Mouse (Mus musculus) midbrain, embryonic 13.5 days (tissue): ENCODE data around the gene Cnnm2. TPM values are rescaled to one million over a fixed set of nuclear protein-coding genes. Genes with fewer than 3 reads are reported as not detected.
"Not testable (repeated sequence)": the region's sequence is repeated elsewhere in the genome, so short reads cannot be mapped to it uniquely, and the experiment has no call there.

ENCODE experiments used
- ATAC-seq: fragments of 200-750 bp; cut with Nextera tagmentation; 2 replicates; pipeline ENCODE4 v1.8.0; 2017; ENCODE audit warnings: mild to moderate bottlenecking, moderate TSS enrichment, moderate library complexity
- H3K27ac ChIP-seq: fragments of 300-500 bp; sonication (generic); 2 replicates; pipeline ENCODE4 v1.5.1; 2015; ENCODE audit warnings: inconsistent platforms, mild to moderate bottlenecking, moderate library complexity
- H3K27me3 ChIP-seq: fragments of 300-500 bp; sonication (generic); 2 replicates; pipeline ENCODE4 v1.6.1; 2015; ENCODE audit warnings: mild to moderate bottlenecking, inconsistent platforms
- H3K36me3 ChIP-seq: fragments of 300-500 bp; sonication (generic); 2 replicates; pipeline ENCODE4 v1.6.1; 2015; ENCODE audit warnings: mild to moderate bottlenecking, inconsistent platforms
- H3K4me1 ChIP-seq: fragments of 300-500 bp; sonication (generic); replicated peaks from 2 replicates; pipeline ENCODE4 v1.6.1; 2015; ENCODE audit warnings: inconsistent platforms
- H3K4me2 ChIP-seq: fragments of 300-500 bp; sonication (generic); replicated peaks from 2 replicates; pipeline ENCODE4 v1.6.1; 2015; ENCODE audit warnings: moderate library complexity, mild to moderate bottlenecking, inconsistent platforms
- H3K4me3 ChIP-seq: fragments of 300-500 bp; sonication (generic); replicated peaks from 2 replicates; pipeline ENCODE4 v1.5.1; 2015; ENCODE audit warnings: mild to moderate bottlenecking, inconsistent platforms
- H3K9ac ChIP-seq: fragments of 300-500 bp; sonication (generic); replicated peaks from 2 replicates; pipeline ENCODE4 v1.6.1; 2015; ENCODE audit warnings: mild to moderate bottlenecking, inconsistent platforms
- H3K9me3 ChIP-seq: fragments of 300-500 bp; sonication (generic); 2 replicates; pipeline ENCODE4 v1.6.1; 2016; ENCODE audit warnings: mild to moderate bottlenecking, inconsistent platforms
- whole genome bisulfite sequencing: fragments of 180-500 bp; shearing (Covaris S2); methylation state at CpG from one replicate; pipeline ENCODE4 v1.1.7; 2015; 5-methylcytosine and 5-hydroxymethylcytosine counted together
- polyA plus RNA-seq: library from polyadenylated mRNA; unstranded; fragments of >200 nt; fragmentation: Nextera tagmentation; extraction: Ambion mirVana; gene quantifications from 2 replicates; pipeline ENCODE4 v1.2.1, GENCODE M21; 2015

Gene Cnnm2
- polyA plus RNA-seq, 1 experiment from 2014 or later, result 7.5 TPM

DNA sequence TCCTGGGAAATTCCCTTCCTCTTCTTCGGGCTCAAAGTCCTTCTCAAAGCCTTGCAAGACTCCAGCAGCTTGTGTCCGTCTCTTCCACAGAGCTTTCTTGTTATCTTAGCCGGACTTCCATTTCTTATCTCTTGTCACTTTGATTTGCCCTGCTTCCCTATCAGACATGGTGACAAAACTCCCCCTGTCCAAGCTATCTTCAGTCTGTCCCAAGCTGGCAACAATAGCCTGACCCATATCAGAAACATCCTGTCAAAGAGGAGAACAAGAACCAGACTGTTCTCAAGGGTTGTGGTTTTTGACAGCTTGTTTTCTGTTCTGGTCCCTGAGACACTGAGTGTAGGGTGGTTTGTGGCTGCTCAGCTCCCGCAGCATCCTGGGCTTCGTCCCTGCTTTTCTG lies 26.2 kb upstream of the Cnnm2 start:
- H3K9ac ChIP-seq, result no peak overlapping the region
- H3K27ac ChIP-seq, result no peak overlapping the region
- no peak overlapping the region for H3K4me3 ChIP-seq
- H3K4me2 ChIP-seq, result no peak overlapping the region
- ATAC-seq, result no peak
- no peaks in the 10 kb centered on the region for H3K27me3 ChIP-seq
- H3K9me3 ChIP-seq, result no peaks in the 10 kb centered on the region
- WGBS, result 73% methylated on average over 5 of the region's 5 CpGs
- no peaks in the 10 kb centered on the region for H3K36me3 ChIP-seq
- no peaks in the 10 kb centered on the region for H3K4me1 ChIP-seq

DNA sequence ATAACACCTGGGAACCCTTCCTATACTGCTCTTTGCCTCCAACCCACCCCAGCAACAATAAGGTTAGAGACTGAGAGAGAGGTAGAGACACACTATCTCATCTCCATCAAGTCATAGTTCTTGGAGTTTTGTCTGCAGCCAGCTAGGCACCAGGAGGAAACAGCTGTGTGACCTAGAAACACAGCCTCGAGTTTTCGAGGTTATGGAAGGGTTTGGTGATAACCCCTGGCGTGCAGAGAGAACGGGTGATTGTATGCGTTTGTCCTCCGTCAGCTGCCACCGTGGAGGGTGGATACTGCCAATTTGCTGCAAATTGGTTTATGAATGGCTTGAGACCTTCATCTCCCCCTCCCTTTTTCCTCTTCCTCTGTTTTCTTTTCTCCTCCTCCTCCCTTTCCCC lies 24.3 kb upstream of the Cnnm2 start:
- Histone ChIP-seq H3K4me2 (no peak overlapping the region), H3K27me3 (no peaks in the 10 kb centered on the region), H3K4me3 (no peak overlapping the region), H3K36me3 (no peaks in the 10 kb centered on the region), H3K9ac (no peak overlapping the region), H3K4me1 (no peaks in the 10 kb centered on the region), H3K9me3 (no peaks in the 10 kb centered on the region), H3K27ac (no peak overlapping the region)
- 87% methylated on average over 7 of the region's 7 CpGs for WGBS
- no peak for ATAC-seq

DNA sequence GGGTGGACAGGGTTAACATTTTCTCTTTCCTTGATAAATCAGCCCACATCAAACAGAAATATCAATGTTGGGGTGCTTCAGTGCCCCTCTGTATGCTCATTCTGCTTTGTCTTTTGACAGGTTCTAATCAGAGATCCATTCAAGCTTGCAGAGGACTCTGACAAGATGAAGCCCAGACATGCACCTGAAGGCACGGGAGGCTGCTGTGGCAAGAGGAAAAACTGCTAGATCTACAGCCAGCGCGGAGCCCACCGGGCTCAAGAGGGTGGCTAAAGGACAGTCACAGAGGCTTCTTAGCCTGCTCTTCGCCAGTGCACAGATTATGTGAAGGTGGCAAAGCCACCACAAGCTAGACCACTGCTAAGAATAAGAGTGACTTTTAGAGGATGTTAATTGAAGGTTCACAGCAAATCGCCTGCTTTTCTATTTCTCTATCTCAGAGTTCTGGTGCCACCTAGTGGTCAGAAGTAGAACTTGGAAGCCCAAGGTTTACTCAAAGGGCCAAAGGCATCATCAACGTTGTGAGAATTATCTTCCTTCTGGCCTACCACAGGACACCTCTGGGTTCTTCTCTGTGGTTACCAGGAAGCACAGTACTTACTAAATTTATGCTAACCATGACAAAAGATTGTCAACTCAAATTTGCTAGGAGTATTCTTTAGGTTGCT lies 20.9 kb upstream of the Cnnm2 start:
- Histone ChIP-seq H3K36me3 (no peaks in the 10 kb centered on the region), H3K4me2 (no peak overlapping the region), H3K27me3 (no peaks in the 10 kb centered on the region), H3K27ac (no peak overlapping the region), H3K4me3 (no peak overlapping the region), H3K9me3 (no peaks in the 10 kb centered on the region), H3K9ac (no peak overlapping the region), H3K4me1 (peaks cover 5% of the 10 kb centered on the region; the same call in 1 of the 2 replicates)
- no peak for ATAC-seq
- WGBS, result 50% methylated on average over 7 of the region's 7 CpGs

DNA sequence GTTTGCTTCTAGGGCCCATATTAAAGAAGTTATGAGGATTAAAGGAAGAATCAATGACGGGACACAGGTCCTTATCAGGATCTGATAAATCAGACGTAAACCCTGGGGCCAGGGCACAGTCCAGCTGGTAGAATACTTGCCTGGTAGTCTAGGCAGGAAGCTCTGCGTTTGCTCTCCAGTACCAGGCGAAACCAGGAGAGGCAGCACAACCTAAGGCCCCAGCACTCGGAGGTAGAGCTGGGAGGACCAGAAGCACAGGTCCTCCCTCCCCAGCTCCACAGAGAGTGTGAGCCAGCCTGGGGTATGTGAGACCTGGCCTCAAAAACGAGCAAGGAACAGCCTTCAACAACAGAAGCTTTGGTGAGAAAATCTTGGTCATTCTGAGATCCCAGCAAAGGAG lies 19.8 kb upstream of the Cnnm2 start:
- no peak overlapping the region for H3K4me2 ChIP-seq
- ATAC-seq, result no peak
- 47% methylated on average over 6 of the region's 6 CpGs for WGBS
- H3K9me3 ChIP-seq, result no peaks in the 10 kb centered on the region
- peaks cover 7% of the 10 kb centered on the region; the same call in 1 of the 2 replicates for H3K4me1 ChIP-seq
- H3K36me3 ChIP-seq, result no peaks in the 10 kb centered on the region
- H3K4me3 ChIP-seq, result no peak overlapping the region
- H3K27me3 ChIP-seq, result no peaks in the 10 kb centered on the region
- no peak overlapping the region for H3K9ac ChIP-seq
- H3K27ac ChIP-seq, result no peak overlapping the region

DNA sequence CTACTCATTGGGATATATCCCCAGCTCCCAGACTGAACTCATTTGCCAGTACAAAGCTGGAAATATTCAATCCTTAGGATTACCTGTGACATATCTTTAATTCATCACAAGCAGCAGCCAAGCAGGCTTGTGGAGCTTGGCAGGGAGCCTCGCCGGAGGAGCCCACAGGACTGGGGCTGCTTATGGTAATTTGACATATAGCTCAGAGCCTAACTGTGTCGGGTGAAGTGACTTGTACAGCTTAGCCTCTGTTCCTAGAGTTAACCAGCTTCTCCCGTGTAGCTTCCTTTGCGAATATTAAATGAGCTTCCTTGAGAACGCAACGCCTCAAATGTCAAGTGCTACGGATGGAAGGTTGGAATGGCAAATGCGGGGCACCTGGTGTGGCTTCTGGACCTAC lies 16.7 kb upstream of the Cnnm2 start:
- H3K4me2 ChIP-seq, result no peak overlapping the region

DNA sequence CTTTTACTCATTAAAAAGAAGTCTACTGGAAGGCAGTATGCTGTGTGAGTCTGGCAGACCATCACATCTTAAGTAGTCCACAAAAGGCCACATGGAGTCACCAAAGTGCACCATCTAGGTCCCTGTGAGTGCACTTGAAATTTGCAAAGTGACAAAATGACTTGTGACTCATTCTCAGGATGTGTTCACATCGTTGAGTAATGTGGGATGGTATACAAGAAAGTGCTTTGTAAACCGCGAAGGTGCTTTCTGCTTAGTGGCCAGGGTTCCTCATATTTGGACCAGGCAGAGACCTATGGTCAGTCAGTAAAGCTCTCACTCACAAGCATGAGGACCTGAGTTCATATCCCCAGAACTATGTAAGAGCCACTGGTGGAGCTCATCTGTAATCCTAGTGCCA lies 13.6 kb upstream of the Cnnm2 start:
- WGBS, result 92% methylated on average over 3 of the region's 3 CpGs
- H3K9me3 ChIP-seq, result no peaks in the 10 kb centered on the region
- no peaks in the 10 kb centered on the region for H3K27me3 ChIP-seq
- no peak overlapping the region for H3K4me2 ChIP-seq
- peaks cover 7% of the 10 kb centered on the region; the same call in 1 of the 2 replicates for H3K4me1 ChIP-seq
- no peak for ATAC-seq
- no peak overlapping the region for H3K9ac ChIP-seq
- no peak overlapping the region for H3K27ac ChIP-seq
- H3K36me3 ChIP-seq, result no peaks in the 10 kb centered on the region
- H3K4me3 ChIP-seq, result no peak overlapping the region

More for the DNA sequence above, 16.7 kb upstream of the Cnnm2 start:
- no peaks in the 10 kb centered on the region for H3K9me3 ChIP-seq
- 48% methylated on average over 9 of the region's 9 CpGs for WGBS
- ATAC-seq, result 0 out of 2 replicates have a peak, but pooled peaks have one; percentile 68
- no peaks in the 10 kb centered on the region for H3K36me3 ChIP-seq
- H3K27me3 ChIP-seq, result no peaks in the 10 kb centered on the region
- H3K27ac ChIP-seq, result no peak overlapping the region
- H3K9ac ChIP-seq, result no peak overlapping the region
- H3K4me1 ChIP-seq, result peaks cover 7% of the 10 kb centered on the region; the same call in 1 of the 2 replicates
- no peak overlapping the region for H3K4me3 ChIP-seq

DNA sequence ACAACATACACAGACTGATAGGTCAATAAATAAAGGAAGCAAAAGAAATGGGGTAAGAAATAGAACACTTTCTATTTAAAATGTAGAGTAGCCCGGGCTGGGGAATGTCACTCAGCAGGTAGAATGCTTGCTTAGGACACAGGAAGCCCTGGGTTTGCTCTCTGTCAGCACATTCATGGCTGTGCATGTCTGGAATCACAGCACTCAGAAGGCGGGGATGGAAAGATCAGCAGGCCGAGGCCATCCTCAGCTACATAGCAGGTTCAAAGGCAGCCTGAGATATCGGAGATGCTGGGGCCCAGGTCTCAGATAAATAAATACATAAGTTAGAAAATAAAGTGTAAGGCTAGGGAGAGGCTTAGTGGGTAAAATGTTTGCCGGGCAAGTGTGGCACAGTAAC lies 9.2 kb upstream of the Cnnm2 start:
- Histone ChIP-seq H3K9me3 (no peaks in the 10 kb centered on the region), H3K27ac (no peak overlapping the region), H3K9ac (no peak overlapping the region), H3K36me3 (no peaks in the 10 kb centered on the region), H3K4me3 (no peak overlapping the region), H3K27me3 (no peaks in the 10 kb centered on the region), H3K4me2 (no peak overlapping the region), H3K4me1 (no peaks in the 10 kb centered on the region)
- 89% methylated on average over 5 of the region's 5 CpGs for WGBS
- no peak for ATAC-seq

DNA sequence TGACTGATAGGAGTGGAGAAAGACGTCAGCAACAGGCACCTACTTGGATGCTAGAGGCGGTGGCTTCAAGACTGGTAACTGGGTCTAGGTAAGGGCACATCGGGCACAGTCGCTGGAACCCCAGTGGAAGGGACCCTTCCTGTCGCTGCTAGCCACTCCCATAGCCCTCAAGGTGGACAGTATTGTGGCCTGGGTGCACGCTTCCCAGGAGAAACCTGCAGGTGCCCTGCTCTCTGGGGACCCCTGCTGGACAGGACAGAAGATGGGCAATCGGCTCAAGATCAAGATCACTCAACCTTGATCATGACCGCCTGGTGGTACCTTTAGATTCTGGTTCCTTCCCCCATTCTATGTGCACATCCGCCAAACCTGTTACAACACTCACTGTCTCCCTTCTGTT lies 6.3 kb upstream of the Cnnm2 start:
- H3K36me3 ChIP-seq, result no peaks in the 10 kb centered on the region
- no peaks in the 10 kb centered on the region for H3K9me3 ChIP-seq
- H3K4me2 ChIP-seq, result no peak overlapping the region
- H3K27ac ChIP-seq, result no peak overlapping the region
- WGBS, result 54% methylated on average over 9 of the region's 9 CpGs
- H3K27me3 ChIP-seq, result peaks cover 10% of the 10 kb centered on the region; the same call in 1 of the 2 replicates
- no peak overlapping the region for H3K4me3 ChIP-seq
- no peaks in the 10 kb centered on the region for H3K4me1 ChIP-seq
- no peak for ATAC-seq
- H3K9ac ChIP-seq, result no peak overlapping the region

DNA sequence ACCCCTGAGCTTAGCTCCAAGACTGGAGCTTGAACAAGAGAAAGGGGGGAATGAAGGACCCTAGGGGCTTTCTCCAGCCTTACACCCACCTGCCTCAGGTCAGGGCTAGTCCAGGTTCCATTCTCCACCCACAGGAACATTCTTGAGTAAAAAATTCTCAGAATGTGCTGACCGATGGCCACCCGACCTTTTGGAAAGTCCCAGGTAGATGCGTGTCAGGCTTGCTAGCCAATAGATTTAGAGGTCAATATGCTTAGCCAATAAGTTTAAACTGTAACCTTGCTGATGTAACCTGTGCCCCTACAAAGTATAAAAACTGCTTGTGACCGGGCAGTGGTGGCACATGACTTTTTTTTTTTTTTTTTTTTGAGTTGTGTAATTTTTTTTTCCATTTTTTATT lies 5.2 kb upstream of the Cnnm2 start:
- Histone ChIP-seq H3K4me2 (no peak overlapping the region), H3K9me3 (no peaks in the 10 kb centered on the region), H3K9ac (no peak overlapping the region), H3K4me1 (no peaks in the 10 kb centered on the region), H3K36me3 (no peaks in the 10 kb centered on the region), H3K27me3 (peaks cover 10% of the 10 kb centered on the region; the same call in 1 of the 2 replicates), H3K27ac (no peak overlapping the region), H3K4me3 (no peak overlapping the region)
- ATAC-seq, result no peak
- WGBS, result 90% methylated on average over 4 of the region's 4 CpGs

DNA sequence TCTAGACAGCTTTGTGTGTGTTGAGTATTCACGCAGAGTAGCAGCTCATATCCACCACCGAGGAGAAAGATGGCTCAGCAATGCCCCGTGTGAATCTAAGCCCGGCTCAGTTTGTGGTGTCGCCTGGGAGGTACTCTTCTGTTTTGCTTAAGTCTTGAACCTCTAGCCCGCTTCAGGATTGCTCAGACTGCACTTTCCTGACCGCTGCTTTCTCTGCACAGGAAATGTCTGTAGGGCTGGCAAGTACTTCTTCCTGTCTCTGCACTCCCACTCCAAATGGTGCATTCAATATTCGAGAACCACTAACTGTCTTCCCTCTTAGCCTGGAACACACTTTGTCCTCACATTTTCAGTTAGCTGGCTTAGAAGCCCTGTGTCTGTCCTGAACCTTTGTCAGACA lies 2.3 kb upstream of the Cnnm2 start:
- Histone ChIP-seq H3K9ac (no peak overlapping the region), H3K4me2 (no peak overlapping the region), H3K4me3 (no peak overlapping the region), H3K9me3 (no peaks in the 10 kb centered on the region), H3K4me1 (peaks cover 19% of the 10 kb centered on the region), H3K36me3 (no peaks in the 10 kb centered on the region), H3K27ac (no peak overlapping the region), H3K27me3 (peaks cover 23% of the 10 kb centered on the region)
- WGBS, result 70% methylated on average over 8 of the region's 8 CpGs
- ATAC-seq, result no peak

DNA sequence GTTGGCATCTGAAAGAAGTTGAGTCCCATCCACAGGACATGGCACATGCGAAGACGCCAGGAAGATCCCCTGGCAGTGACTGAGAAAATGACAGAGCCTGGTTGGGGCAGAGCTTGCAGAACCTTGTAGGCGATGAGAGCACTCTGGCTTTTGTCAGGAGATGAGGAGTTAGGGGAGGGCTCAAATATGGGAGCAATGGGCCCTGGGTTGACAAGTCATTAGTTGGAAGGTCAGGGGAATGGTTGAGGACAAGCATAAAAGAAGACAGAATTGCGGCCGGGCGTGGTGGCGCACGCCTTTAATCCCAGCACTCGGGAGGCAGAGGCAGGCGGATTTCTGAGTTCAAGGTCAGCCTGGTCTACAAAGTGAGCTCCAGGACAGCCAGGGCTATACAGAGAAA lies 1.5 kb upstream of the Cnnm2 start:
- H3K4me3 ChIP-seq, H3K36me3 ChIP-seq, ATAC-seq, H3K27ac ChIP-seq, H3K4me2 ChIP-seq, H3K9ac ChIP-seq, H3K9me3 ChIP-seq: not testable (repeated sequence)
- Histone ChIP-seq H3K4me1 (peaks cover 27% of the 10 kb centered on the region), H3K27me3 (peaks cover 28% of the 10 kb centered on the region)
- WGBS, result 90% methylated on average over 10 of the region's 10 CpGs

DNA sequence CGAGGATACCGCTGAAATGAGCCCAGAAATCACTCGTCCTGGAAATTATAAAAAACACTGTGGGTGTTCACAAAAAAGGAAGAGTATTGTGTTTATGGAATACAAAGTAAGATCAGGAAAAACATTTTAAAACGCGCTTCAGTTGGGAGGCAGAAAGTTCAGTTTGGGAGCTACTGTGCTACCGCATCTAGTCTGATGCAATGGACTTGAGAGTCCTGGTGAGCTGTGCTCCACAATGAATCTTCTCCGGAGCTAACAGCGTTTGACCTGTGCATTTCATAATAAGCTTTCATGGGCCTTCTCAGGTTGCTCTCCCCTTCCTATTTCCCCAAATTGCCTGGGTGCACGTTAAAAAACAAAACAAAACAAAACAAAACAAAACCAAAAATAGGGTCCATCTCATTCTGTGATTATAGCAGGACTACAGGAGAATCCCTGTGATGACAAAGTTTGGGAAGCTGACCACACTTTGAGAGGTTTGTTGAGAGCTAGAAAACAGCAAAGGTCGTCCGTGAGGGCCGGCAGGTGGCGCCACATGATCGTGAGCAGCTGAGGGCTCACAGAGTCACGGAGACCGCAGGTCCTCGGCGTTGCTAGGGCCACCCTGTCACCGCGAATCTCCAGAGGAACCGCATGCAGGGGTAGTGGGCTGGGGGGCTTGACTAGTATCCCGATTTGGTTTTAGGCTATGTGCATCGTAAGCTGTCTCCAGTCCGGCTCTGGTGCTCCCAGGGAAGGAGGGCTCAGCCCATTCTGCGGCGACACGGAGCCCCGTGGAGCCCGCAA lies 828 bp upstream of the Cnnm2 start:
- Histone ChIP-seq H3K4me3 (peak overlapping the region; percentile 86), H3K27me3 (peaks cover 28% of the 10 kb centered on the region), H3K9ac (no peak overlapping the region), H3K4me2 (peak overlapping the region; percentile 86), H3K9me3 (no peaks in the 10 kb centered on the region), H3K27ac (peak overlapping the region; percentile 75), H3K4me1 (peaks cover 32% of the 10 kb centered on the region), H3K36me3 (no peaks in the 10 kb centered on the region)
- ATAC-seq, result peak; percentile 78
- WGBS, result 17% methylated on average over 29 of the region's 29 CpGs
